Mouse (Mus musculus): Measurements from ENCODE around the gene Myo5a.
"Not testable (repeated sequence)": the region's sequence is repeated elsewhere in the genome, so short reads cannot be mapped to it uniquely, and the experiment has no call there.

The Myo5a gene

DNA sequence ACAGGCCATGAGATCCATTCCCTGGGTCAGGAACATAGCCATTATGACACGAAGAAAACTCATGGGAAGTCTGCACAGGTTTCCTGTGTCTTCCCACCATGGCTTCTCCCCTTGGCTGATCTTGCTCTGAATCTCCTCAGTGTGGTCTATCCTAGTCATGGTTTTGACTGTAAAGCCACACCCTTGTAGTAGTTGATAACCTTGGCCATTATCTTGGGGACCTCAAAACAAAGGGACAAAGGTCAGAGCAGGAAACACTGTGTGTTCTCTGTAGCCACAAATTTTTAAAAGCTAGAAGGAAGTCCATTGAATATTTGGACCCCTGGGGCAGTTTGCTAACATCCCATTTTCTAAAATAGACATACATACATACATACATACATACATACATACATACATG is 177.5 kb downstream of the Myo5a start:
- no peak for DNase-seq (ENCODE audit: low spot score)

DNA sequence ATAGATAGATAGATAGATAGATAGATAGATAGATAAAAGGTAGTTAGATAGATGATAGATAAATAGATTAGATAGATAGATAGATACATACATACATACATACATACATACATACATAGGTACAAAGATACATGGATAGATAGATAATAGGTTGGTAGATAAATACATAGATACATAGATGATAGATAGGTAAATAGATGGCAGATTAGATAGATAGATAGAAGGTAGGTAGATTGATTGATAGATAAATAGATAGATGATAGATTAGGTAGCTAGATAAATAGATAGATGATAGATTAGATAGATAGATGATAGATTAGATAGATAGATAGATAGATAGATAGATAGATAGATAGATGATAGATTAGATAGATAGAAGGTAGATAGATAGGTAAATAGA is 178.1 kb downstream of the Myo5a start:
- DNase-seq (ENCODE audit: low spot score), result no peak

DNA sequence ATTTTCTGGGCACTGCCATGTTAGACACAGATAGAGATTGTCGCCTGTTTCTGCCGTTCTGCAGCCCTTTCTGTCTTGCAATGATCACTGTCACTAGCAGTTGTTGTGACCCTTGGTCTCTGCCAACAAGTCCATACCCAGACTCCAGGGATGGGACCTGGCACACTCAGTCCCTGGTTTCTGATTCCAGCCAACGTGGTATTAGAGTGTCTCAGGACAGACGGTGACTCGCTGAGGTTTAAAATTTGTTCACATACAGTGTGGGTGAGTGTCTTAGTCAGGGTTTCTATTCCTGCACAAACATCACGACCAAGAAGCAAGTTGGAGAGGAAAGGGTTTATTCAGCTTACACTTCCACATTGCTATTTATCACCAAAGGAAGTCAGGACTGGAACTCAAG is 182.3 kb downstream of the Myo5a start:
- DNase-seq (ENCODE audit: low spot score), result not testable (repeated sequence)

DNA sequence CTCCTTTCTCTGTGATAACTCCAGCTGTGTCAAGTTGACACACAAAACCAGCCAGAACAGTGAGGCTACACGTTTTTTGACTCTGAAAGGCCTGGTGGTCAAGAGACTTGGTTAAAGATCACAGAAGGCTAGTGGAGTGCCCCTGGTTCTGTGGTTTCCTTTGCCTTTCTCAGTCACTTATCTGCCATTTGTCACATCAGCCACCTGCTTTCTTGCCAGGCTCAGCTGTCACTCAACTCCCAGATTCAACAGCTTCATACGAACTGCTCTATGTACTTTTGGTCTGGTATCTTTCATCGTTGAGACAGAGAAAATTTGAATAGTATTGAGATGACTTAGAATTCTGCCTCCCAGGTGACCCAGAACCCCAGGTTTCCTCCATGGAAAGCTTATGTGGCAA is 183.0 kb downstream of the Myo5a start:
- no peak for DNase-seq (ENCODE audit: low spot score)

DNA sequence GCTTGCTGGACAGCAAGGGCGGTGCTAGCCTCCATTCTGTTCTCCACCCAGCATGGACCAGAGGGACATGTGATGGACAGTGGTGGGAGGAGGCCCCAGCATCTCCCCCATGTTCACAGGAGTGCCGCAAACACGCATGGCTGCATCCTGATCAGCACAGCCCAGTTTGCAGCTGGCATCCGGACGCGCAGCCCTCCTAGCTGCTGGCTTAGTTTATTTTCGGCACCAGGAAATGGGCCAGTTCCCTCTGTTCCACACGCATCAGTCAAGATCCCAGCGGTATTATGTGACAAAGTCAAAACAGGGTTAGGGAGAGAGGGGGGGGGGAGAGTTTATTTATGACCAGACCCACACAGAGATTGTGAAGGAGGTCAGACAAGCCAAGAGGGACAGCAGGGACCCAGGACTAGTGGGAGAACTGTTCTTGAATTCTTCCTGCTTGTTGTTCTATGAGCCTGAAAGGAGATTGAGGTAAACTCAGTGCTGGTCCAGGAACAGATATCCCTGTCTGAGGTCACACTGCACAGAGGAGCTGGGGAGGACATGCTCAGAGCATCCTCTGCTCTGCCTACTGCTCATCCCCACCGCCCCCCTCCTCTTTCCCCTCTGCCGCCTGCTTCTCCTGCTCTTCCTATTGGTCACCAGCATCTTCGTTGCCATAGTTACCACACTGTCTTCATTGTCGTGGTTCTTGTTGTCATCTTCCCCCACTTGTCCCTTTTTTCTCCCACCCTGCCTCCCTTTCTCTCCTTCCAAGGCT is 183.6 kb downstream of the Myo5a start:
- DNase-seq (ENCODE audit: low spot score), result no peak

DNA sequence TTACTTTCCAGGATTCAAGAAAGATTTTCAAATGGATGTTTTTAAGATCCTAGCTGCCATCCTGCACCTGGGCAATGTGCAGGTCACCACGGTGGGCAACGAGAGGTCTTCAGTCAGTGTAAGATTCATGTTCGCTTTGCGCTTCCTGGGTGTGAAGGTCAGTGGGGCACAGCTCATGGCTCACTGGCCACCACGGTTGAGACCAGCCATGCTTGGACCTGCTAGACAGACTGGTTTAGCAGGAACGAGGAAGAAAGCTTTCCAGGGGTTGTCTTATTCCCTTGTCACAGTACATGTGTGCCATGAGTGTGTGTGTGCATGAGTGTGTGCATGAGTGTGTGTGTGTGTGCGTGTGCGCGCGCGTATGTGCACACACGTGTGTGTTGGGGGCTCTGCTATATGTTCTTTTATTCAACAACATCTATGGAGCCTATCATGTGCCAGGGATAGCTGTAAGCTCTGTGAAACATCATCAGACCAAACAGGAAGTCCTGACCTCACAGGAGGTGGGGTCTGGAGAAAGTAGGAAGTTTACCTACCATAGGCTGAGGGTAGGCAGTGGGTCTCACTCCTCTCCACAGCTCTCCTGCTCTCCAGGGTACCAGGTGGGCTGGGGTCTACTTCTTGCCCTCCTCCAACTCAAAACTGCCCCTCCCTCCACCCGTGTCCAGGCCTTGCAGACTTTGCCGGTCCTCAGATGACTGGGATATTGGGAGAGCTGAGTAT is 185.2 kb downstream of the Myo5a start:
- no peak for DNase-seq (ENCODE audit: low spot score)

DNA sequence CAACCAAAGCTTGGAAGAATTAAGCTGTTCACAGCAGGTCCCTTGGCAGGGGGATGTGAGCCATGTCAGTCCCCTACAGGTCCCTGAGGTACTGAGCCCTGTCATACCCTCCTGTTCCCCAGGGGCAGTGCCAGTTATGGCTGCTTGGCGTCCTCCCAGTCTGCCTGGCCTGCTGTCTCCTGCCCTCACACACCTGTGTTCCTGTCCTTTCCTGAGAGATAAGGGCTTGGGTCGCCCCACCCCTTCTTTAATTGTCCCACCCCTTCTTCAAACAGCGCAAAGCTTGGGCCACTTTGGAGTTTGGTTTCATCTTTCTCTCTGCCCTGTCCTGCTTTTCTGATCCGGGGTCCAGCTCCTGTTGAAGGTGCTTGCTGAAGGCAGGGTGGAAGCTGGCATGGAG is 188.0 kb downstream of the Myo5a start:
- no peak for DNase-seq (ENCODE audit: low spot score)

DNA sequence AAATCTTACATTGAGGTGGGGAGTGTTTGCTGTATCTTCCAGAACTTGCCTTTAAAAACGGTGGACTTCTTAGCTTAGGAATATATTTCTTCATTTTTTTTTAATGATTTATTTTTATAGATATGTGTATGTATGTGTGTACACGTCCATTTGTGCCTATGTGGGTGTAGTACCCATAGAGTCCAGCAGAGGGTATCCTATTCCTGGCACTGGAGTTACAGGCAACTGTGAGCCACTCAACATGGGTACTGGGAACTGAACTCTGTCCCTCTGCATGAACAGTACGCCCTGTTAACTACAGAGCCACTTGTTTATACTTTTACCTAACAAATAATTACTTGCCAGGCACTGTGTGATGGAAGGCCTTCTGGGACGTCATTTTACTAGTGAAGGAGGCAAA is 188.8 kb downstream of the Myo5a start:
- DNase-seq (ENCODE audit: low spot score), result no peak

DNA sequence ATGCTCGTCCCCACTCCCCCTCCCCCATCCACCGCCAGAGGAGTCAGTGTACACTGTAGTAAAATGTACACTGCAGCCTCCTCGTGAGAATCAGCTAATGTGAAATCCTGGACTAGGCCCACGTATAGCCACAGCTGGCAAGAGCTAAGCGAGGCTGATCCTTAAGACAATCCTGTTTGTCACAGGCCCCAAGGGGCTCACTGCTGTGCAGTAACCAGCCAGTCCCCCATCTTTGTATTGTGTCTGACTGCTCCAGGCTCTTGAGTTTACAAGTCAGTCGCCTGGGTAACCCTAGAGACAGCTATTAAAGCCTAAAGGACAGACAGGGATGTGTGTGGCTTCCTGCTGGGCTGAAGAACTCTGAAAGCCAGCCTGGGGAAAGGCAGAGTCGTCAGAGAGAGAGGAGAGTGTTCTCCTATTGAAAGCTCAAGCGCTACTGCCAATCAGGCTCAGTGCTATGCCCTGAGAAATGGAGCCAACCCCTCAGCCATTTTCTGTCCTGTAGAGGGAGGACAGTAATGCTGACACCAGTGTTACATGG is 190.6 kb downstream of the Myo5a start:
- DNase-seq (ENCODE audit: low spot score), result no peak

DNA sequence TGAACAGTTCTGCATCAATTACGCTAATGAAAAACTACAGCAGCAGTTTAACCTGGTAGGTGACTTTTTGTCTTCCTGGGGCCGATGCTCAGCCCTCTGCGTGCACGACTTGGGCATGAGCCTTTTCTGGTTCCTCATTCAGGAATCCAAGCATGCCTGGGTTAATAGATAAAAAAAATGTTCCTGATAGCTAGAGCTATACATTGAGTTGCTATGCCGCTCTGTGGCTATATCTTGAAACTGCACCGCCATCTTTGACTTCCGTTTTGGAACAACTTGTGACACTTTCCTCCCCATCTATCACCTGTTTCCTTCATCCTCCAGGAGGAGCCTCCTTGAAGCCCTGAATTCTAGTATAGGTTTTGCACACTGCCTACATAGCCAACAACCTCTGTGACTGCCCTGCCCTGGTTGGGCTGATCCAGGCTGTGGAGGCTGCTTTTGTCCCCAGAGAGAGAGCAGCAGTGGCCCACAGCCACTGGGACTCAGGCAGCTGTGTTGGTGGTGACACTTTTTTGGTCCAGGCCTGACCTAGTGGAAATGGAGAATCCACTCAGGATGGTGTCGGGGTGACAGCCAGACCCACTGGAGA is 191.5 kb downstream of the Myo5a start:
- no peak for DNase-seq (ENCODE audit: low spot score)

DNA sequence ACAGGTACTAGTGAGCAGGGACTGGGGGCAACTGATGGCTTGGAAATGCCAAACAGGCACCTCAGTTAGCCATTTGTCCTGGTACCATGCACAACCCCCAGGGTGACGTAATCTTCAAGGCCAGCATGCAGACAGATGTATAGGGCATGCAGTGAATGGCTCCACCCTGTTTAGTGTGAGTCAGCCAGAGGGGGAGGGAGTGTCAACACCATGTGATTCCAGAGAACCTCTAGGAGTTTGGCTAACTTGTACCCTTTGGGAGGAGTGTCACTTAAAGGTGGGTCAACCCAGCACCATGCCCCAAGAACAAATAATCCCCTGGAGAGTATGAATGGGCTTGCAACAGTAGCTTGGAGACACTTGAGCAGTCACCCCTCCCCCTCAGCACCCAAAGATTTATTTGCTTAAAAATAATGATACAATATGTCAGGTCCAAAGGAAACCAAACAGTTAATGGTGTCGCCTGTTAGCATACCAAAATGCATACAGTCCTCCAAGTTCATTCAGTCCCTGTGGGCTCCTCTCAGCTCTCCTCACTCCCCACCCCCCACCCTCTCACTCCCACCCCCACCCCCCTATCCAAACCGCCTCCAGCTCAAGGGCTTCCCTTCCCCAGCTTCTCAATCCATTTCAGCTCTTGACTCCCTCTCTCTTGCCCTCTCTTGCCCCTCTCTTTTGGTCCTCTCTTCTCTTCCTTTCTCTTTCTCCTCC is 193.3 kb downstream of the Myo5a start:
- DNase-seq (ENCODE audit: low spot score), result no peak

DNA sequence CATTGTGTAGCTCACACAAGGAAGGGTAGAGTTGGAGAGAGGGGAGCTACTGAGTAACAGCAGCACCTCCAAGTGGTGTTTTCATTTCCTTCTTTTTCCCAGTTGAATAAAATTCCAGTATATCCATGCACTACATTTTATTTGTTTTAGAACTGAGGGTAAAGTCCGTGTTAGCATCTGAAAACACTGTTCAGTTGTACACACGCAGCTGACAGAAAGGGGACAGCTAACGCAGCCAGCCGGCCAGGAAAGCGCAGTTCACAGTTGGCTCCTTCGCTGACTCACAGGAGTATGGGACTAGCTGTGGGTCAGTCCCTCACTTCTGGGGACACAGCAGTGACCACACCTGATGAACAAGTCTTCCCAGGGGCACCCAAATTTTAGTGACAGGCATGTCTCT is 196.3 kb downstream of the Myo5a start:
- no peak for DNase-seq (ENCODE audit: low spot score)

DNA sequence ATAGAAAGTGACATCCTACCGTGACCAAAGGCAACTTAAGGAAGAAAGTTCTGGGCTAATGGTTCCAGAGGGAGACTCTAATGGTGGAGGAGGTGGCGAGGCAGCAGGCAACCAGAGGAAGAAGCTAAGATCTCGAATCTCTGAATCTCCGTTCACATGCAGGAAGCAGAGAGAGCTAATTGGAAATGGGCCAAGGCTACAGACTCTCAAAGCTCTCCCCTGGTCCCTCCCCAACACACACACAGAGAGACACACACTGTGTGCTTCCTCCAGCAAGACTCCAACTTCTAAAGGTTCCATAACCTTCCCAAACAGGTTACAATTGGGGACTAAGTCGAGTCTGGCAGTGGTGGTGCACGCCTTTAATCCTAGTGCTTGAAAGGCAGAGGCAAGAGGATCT is 199.6 kb downstream of the Myo5a start:
- DNase-seq (ENCODE audit: low spot score), result no peak

DNA sequence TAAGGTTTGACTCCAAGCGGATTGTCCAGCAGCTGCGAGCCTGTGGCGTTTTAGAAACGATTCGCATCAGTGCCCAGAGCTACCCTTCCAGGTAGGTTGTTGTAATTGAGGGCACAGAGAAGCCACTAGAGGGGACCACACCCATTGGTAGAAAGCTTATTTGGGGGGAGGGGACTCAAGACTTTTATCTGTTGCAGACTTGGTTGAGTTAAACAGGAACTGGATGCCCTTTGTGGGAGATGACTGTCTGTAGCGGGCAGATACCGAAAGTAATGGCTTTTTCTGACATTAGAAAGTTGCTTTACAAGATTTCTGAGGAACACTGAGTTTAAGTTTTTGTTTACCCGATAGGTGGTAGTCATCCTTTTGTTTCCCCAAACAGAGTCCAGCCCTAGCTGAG is 200.7 kb downstream of the Myo5a start:
- DNase-seq (ENCODE audit: low spot score), result no peak
